Mouse (Mus musculus) large intestine, adult 2 months (tissue): ENCODE results near the gene Aunip. TPM values are rescaled to one million over a fixed set of nuclear protein-coding genes. Genes with fewer than 3 reads are reported as not detected.

ENCODE experiments used
- DNase-seq: peaks from one replicate; pipeline ENCODE4 v3.0.0-alpha.2; 2012; ENCODE audit warnings: low read depth, low spot score
- WGBS: fragments of 180-500 bp; shearing (Covaris S2); methylation state at CpG from one replicate; pipeline ENCODE4 v1.1.7; 2018; 5-methylcytosine and 5-hydroxymethylcytosine counted together
- polyA plus RNA-seq: library from polyadenylated mRNA; depleted of rRNA; stranded (reverse); fragments of >200 nt; gene quantifications from 2 replicates; pipeline ENCODE4 v1.2.3, GENCODE M21; 2012; rRNA removed

Aunip gene
- 3.4 and 4.2 TPM in 2 replicates for polyA plus RNA-seq

DNA sequence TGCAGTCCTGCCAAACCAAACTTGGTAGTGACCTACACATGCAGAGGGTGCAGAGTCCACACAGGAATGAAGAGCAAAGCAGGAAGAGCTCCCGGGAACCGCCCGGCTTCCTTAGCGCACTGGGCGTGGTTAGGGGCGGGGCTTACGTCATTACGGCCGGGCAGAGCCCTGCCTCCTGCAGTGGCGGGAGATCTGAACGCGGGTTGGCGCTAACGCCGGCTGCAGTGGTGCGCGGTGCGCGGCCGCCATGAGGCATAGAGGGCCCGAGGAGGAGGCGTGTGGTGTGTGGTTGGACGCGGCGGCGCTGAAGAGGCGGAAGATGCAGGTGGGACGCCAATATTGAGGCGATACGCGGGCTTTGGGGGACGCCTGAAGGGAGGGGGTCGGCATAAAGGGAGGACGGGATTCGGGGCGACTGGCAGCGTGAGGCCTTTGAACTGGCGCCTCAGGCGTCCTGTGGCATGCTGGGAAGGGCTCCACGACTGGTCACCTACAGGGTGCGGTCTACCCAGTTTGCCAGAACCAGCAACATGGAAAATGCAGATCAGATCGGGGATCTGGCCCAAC is at the start of gene Aunip:
Aunip (plus strand) TSS at position 155 of the 567 bp plus-strand sequence.
- under 1% methylated on average over 42 of the region's 42 CpGs for WGBS
- peak; percentile 86 for DNase-seq

DNA sequence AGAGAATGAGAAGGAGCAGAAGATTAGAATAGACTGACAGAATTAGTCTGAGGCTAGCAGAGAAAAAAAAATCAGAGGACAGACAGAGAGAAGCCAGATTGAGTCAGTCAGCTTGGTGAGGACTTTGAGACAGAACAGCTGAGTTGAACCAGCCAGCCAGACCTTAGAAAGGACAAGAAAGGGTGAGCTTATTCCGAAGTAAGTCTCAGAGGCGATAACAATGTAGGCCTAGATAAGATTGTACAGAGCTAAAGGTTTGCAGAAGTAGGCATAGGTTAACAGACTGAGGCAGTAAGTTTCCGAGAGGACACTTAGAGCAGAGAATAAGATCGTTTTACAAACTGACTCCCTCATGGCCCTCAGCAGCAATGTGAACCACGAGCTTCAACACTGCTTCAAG is 49.5 kb upstream of the Aunip start:
- WGBS = 85% methylated on average over 5 of the region's 5 CpGs
- DNase-seq = no peak

DNA sequence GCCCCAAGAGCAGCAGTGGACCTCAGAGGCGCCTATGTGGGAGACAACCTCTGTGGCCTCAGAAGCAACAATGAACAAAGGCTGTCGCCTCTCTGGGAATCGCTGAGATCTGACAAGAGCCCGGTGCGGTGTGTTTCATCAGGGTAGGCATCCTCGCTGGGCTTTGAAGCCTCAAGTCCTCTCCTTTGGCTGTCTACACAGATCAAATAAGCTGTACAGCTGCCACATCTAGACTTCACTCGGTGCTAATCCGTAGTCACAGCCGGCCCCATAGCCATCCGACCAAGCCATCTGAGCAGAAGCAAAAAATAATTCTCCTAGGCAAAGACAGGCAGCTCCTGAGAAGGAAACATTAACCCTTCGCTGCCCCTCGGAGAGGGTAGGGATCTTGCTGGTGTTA is 45.0 kb upstream of the Aunip start:
- 74% methylated on average over 12 of the region's 12 CpGs for WGBS
- DNase-seq = no peak

DNA sequence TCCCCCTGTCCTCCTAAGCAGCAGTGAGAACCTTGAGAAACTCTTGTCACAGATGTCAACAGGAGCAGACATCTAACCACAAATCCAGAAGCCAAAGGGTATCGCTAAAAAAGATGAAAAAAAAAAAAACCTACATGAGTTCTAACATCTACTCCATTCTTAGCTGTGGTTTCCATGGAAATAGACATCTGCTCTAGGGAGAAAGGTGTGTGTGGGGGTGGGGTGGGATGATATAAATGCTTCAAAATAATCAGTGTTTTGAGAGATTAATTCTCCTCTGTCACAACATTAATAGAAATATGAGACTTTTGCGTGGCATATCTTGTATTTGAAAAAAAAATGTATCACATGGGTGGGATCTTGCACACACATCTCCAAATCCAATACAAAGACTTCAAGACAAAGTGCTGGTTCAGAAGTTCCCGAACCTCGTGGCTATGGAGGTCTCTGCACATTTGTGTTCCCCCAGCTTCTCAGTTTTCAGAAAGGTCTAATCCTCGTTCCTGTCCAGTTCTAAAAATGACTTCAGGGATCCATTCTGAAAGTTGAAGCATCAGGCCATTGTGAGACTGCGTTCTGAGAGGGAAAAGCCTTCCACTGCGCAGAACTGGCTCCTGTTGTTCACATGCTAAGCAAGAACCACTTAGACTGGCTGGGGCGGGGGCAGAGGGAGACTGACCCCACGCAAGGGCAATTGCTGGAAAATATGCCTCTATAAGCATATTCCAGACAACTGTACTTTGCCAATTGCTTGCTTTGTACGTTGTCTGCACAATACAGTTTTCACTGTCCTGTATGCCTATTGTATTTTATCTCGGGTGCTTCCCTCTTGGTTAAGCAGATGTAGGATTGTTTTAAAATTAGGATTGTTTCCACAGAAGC is 44.2 kb upstream of the Aunip start:
- 81% methylated on average over 11 of the region's 11 CpGs for WGBS
- DNase-seq = no peak

DNA sequence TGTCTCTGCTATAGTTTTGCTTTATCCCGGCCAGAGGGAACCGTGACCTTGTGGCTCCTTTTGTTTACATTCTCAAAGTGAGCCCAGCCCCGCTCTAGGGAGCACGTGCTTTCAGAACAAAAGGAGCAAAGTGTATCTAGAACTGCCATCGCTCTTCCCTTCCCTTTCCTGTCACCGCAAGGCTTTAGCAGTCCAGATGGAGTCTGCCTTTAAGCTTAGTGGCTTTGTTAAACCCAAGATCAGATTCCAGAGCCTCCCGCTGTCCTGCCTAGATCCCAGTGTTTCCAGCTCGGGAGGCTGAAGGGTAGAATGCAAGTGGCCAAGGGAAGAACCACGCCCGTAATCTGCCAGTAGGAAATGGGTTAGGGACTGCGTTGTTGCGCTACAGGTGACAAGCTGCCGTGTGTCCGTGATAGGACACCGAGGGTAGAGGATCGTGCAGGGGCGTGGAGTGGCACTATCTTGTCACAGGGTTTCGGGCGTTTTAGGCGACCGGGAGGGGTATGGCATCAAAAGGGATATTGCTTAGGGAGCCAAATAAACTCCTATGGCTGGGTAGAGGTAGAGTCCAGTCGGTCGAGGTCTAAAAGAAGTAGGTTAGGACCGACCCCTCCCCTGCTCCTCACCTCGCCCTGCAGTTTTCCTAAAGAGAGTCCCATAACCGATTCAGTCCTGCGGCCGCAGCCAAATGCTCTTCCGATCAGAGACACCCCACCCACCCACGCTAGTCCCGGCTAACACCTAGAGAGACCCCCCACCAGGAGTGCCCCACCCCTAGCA is 43.2 kb upstream of the Aunip start:
- DNase-seq = peak; percentile 46
- under 1% methylated on average over 31 of the region's 31 CpGs for WGBS

DNA sequence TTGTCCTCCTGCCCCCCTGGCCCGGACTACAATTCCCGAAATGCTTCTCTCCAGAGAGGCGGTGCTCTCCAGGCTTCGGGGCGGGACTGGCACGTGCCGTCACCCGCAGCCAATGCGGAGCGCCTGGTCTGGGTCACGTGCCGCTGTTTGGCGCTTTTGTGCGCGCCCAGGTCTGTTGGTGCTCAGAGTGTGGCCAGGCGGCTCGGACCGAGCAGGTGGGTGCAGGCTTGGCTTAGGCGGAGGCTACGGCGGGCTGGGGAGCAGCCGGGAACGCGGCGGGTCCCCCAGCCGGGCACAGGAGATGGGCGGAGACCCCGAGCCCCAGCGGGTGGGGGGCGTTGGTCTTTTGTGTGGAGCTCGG is 42.6 kb upstream of the Aunip start, which contains the start of gene Stmn1:
Stmn1 (plus strand) TSS at position 106 of the 361 bp plus-strand sequence.
- 1% methylated on average over 31 of the region's 31 CpGs for WGBS

DNA sequence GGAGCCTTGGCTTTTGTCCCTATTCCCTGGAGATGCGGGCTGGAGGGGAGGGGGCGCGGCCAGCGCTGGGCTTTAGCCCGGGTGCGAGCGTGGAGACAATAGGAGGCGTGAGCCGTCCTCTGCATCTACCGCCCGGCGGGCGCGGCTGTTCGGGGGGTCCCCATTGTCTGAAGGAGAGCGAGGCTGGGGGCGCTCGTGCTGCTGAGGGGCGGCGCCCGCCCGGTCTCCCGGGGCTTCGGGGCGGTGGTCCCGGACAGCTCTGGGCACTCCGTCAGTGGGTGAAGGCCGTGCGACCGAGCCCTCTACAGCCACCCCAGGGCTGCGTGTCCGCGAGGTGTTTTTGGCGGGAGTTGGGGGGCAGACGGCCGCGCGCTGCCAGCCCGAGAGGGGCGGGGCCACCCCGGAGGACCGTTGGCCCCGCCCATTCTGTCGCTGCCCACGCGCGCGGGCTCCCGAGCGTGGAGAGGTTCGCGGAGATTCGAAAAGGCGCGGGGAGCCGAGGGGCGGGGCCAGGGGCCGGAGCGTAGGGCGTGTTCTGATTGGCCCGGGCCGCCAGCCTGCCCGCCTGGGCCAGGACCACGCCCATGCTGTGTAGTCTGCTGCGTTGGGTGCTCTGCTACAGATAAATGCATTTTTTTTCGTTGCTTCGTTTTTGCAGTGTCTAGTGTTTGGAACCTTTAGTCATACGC is 42.1 kb upstream of the Aunip start:
- peak; percentile 68 for DNase-seq
- under 1% methylated on average over 68 of the region's 68 CpGs for WGBS

More for the DNA sequence above, 42.6 kb upstream of the Aunip start, which contains the start of gene Stmn1:
- DNase-seq = peak; percentile 78

DNA sequence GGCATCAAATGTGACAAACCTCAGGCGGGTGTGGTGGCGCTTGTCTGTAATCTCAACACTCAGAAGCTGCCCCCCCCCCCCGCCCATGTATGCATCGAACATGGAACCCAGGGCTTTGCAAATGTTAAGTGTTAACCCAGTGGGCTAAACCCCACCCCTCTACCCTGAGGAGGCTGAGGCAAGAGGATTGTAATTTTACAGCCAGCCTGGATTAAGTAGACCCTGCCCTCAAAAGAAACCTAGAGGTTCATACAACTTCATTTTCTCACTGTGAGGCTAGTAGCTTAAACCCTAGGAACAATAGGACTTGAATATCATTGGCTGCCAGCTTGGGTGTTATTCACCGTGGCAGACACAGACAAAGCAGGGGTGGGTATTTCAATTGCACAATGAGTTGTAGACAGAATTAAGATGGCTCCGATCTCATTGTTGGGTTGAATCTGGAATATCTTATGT is 41.4 kb upstream of the Aunip start:
- no peak for DNase-seq
- 6% methylated on average over 6 of the region's 6 CpGs for WGBS

DNA sequence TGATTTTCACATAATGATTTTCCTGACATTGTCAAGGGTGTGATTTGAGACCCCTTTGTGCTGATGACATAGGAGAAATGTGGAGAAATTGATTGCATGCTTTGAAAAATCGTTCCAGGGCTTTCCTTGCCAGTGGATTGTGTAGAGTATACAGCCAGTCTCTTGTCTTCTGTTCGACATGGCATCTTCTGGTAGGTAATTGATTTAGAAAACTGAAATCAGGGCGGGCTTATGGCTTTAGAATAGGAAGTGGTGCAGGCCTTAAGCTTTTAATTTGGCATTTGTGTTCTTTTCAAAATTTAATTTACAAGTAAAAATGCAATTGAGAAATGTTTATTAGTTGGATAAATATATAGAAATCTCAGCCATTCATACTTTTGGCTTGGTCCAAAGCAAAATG is 40.8 kb upstream of the Aunip start:
- 46% methylated on average over 3 of the region's 3 CpGs for WGBS
- DNase-seq = no peak

DNA sequence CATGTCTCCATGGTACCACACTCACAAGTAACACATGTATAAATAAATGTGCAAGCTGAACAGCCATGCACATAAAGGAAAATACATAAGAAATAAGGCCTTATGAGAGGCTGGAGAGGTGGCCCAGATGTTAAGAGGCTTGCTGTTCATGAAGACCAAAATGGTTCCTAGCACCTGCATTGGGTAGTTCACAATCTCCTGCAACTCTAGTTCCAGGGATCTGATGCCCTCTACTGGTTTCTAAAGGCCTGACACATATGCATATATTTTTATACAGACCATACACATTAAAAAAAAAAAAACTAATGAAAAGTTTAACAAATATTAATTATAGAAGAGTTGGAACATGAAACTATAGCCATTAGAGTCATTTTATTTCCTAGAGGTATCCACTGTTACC is 39.3 kb upstream of the Aunip start:
- DNase-seq = no peak

DNA sequence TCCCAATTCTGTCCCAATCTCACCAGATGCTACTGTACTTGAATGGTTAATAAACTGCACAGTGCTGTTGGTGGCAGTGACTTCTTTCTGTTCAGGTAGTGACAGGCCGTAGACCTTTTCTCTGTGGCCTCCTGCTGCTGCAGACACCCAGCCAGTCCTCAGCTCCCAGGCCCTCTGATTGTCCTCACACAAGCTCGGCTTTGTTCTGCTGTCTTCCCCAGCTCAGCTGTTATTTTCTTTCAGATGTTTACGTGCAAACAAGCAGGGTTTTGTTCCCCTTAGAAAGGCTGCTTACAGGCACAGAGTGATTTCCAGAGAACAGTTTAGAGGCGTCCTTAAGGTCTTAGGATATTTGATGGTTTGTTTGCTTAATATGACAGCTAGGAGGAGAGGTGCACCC is 37.0 kb upstream of the Aunip start:
- DNase-seq = no peak
- WGBS = 78% methylated on average over 4 of the region's 4 CpGs

DNA sequence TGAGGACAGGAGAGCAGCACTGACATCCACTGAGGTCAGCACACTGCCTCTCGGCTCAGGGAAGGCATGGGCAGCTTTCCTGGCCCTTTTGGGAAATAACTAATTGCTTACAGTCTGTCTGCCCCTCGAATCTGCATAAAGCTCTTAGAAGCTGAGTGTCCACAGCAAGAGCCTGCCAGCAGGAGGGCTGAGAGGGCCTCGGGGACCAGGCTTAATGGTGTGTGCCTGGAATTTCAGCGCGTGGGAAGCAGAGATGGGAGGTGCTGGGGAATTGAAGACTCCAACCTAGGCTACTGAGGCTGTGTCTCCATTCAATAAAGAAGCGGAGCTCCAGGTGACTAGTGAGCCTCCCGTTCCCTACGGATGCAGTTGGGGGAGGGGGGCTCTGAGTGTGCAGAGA is 36.6 kb upstream of the Aunip start:
- WGBS = 82% methylated on average over 8 of the region's 8 CpGs

DNA sequence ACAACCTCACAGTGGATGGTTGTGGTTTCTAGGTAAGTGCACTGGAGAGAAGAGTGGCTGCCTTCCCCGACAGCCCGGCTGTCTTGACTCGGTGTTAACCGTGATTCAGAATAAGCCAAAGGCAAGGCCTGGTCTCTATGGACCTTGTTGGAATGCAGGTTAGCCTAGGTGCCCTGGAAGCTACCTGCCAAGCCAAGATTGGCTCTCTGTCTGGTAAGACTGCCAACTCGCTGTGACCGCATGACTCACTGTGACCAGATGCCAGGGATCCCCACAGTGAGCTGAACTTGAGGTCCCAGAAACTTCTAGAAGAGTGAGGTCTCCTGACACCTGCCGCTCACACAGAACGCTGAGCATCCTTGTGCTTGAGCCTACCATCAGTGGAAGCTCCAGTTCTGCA is 33.9 kb upstream of the Aunip start:
- 85% methylated on average over 8 of the region's 8 CpGs for WGBS
- DNase-seq = no peak

More for the DNA sequence above, 36.6 kb upstream of the Aunip start:
- DNase-seq = no peak

DNA sequence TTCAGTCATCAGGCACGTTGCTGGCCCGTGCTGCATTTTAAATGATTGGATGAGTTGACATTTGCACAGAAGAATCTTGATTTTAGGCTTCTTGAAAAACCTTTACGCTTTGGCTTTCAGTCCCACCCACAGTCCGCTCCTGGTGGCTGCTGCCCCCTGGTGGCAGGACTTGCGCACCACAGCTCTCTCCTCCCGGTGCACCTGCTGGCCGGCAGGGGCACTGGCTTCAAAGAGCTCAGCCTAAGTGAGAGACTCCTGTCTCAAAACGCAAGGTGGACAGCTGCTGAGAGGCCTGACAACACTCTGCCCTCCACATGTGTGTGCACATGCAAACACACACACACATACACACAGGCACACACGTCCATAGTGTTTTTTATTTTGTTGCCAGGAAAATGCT is 32.8 kb upstream of the Aunip start:
- WGBS = 6% methylated on average over 9 of the region's 9 CpGs
- no peak for DNase-seq

DNA sequence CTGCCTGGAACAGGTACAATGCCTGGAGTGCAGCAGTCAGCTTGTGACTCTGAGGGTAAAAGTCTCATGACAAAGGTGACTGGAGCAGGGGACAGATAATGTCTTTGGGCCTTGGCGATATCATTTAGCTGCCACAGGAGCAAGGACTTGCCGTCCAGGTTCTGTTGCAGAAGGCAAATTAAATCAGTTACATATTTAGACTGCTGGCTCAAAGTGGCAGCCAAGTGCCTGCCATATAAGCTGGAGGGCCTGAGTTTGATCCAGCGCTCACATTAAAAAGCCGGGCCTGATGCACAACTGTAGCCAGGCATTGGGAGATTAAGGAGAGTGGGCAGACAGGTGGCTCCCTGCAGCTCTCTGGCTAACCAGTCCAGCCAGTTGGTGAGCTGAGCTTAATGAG is 31.0 kb upstream of the Aunip start:
- 85% methylated on average over 4 of the region's 4 CpGs for WGBS
- no peak for DNase-seq

DNA sequence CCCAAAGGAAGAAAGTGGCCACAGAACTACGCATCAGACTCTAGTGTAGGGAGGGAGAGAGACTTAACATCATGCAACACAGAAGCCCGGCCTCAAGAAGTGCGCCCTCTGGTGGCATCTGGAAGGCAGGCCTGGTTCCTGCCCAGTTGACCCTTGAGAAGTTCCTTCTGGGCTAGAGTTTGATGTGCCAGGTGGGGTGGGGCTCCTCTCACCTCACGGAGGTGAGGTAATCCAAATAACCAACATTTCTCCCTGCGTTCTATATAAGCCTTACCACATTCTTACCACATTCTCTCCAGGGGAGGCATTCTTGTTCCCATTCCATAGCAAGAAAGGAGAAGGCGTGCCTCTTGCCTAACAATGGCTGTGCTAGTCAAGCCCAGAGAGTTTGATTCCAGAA is 29.9 kb upstream of the Aunip start:
- WGBS = 18% methylated on average over 6 of the region's 6 CpGs
- DNase-seq = peak; percentile 56

DNA sequence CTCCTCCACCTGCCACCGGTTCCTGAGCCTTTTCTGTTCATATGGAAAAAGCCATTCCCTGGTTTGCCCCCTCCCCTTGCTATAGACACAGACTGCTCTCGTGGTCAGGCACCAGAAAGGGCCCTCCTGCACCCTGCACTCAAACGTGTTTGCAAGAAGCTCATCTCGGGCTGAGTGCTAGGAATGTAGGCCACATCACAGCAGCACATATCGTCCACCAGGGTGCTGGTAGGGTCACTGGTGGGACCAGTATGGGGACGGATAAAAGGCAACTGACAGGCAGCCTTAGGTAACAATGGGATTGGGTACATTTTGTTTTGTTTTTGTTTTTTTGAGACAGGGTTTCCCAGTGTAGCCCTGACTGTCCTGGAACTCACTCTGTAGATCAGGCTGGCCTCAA is 29.5 kb upstream of the Aunip start:
- WGBS = 66% methylated on average over 6 of the region's 6 CpGs
- no peak for DNase-seq

DNA sequence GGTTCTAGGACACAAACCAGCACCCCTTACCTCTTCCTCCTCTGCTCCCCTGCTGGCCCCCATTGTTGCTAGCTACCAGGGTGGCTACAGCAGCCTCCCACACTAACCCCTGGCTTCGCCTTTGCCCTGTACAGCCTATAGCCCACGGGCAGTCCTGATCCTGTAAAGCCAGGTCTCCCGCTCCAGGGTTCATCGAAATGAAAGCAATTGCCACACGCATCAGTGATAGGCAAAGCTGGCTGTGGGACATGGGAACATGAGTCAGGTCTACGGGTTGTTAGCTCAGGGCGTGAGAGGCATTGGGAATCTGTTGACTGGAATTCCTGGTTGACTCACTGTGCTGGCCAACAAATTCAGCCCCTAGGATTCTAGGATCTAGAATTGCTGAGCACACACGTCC is 28.4 kb upstream of the Aunip start:
- WGBS = 41% methylated on average over 8 of the region's 8 CpGs
- no peak for DNase-seq

DNA sequence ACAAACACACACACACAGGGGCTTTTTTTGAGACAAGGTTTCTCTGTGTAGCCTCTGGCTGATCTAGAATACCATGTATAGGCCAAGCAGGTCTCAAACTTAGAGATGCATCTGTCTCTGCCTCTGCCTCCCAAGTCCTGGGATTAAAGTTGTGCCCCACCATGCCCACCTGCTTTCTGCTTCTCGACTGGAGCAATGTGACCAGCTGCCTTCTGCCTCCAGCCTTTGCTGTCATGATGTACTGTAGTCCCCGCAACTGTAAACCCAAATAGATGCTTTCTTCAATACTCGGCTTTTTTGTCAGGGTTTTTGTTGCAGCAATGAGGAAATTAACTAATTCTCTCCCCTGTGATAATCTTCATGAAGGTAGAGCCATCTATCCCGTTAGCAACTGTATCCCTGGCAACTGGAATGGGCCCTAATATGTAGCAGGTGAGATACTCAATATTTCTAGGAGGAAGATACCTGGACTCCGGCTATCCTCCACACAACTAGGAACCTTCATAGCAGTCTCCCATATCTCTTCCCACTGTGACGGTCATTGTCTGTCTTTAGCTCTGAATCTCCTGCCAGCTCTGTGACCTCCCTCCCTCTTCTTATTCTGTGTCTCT is 27.6 kb upstream of the Aunip start:
- no peak for DNase-seq
- 64% methylated on average over 6 of the region's 6 CpGs for WGBS
